Mouse (Mus musculus): ENCODE results near the gene Itgb5. TPM values are rescaled to one million over a fixed set of nuclear protein-coding genes. Genes with fewer than 3 reads are reported as not detected.

Itgb5 gene
- 0.13 and 0.32 TPM in 2 replicates for polyA plus RNA-seq (2012)

DNA sequence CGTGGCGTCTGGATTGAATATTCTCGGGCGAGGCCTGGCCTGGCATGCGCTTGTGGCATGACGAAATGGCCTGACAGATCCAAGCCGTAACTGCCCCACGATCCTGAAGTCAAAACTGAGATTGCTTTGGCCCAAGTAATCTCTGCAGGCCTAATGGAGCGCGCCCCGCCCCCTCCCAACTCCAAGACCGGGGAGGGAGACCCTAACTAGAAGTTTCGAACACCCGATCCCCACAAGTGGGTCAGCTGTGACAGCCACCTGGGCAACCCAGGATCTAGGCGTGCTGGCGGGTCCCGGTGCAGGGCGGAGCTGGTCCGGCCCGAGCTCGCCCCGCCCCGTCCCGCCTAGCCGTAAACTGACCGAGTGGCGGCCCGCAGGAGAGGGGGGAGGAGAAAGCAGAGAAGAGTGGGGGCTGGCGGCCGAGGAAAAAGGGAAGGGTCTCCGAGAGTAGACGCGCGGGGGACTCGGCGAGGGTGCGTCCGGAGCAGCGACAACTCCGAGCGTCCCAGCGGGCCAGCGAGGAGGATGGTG lies at the start of gene Itgb5:
Gene Itgb5 (plus strand): TSS at position 365 of the 531 bp plus-strand sequence.
- Histone ChIP-seq H3K4me1 (ENCODE audit: control insufficient read depth) (peaks cover 9% of the 10 kb centered on the region), H3K36me3 (ENCODE audit: control insufficient read depth) (no peaks in the 10 kb centered on the region), H3K9me3 (ENCODE audit: control insufficient read depth, low read length) (no peaks in the 10 kb centered on the region), H3K27me3 (ENCODE audit: control insufficient read depth) (peaks cover 71% of the 10 kb centered on the region), H3K4me3 (replicated peaks) (peak within 1 kb of the TSS; percentile 56)
- TF ChIP-seq TAL1 (IDR thresholded peaks at IDR 0.05; ENCODE audit: low read length) (no peak), GATA1 (IDR thresholded peaks at IDR 0.05; ENCODE audit: low read length) (no peak)

DNA sequence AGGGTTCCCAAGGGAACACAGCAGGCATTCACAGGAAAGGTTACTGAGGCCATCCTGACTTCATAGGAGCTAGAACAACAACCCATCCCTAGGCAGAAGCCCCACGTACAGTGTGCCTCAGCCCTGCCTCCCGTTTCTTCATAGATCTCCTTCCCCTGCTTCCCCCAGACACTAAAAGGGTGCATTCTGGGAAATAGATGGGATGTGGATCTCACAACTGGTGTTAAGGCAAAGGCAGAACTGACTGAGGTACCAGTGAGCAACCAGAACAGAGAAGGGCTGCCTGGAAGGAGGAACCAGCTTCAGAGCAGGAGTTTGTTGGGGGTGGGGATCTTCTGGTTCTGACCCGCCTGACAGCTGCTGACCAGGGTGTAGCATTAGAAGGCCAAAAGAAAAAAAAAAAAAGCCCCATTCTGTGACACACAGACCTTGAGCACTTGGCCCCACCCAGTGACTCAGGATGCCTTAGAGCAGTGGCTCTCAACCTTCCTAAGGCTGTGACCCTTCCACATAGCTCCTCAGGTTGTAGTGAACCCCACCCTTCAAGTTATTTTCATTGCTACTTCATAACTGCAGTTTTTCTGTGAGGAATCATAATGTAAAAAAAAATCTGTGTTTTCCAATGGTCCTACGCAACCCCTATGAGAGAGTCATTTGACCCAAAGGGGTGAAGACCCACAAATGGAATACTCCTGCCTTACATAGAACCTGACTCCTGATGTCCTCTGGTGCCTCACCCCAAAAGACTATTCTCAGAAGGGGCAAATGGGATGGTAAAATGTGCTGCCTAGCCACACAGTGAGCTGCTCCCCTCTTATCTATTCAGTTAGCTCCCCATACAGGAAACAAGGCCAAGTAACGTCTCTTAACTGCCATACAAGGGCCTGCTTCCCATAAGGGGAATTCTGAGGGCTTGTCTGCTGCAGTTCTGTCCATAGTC lies 47.4 kb upstream of the Itgb5 start:
- H3K4me3 ChIP-seq (replicated peaks), result no peak overlapping the region

DNA sequence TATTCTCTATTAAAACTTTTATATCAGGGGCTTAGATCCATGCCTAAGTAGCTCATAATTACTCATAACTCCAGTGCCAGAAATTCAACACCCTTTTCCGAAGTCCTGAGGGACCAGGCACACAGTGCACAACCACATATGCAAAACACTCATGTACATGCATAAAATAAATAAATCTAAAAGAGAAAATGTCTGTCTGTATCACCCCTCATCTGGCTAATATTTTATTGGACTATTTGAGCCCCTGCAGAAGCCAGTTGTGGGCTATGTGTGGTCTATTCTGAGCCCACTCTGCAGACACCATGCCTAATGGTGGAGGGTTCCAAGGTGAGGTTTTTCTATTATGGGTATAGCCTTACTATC lies 46.8 kb upstream of the Itgb5 start:
- Histone ChIP-seq H3K36me3 (ENCODE audit: control insufficient read depth) (no peaks in the 10 kb centered on the region), H3K27me3 (ENCODE audit: control insufficient read depth) (no peaks in the 10 kb centered on the region), H3K4me3 (replicated peaks) (no peak overlapping the region), H3K4me1 (ENCODE audit: control insufficient read depth) (peaks cover 22% of the 10 kb centered on the region), H3K9me3 (ENCODE audit: control insufficient read depth, low read length) (no peaks in the 10 kb centered on the region)
- TF ChIP-seq GATA1 (IDR thresholded peaks at IDR 0.05; ENCODE audit: low read length), result no peak

More for the DNA sequence above, 47.4 kb upstream of the Itgb5 start:
- no peak for TF ChIP-seq GATA1 (IDR thresholded peaks at IDR 0.05; ENCODE audit: low read length)
- TF ChIP-seq TAL1 (IDR thresholded peaks at IDR 0.05; ENCODE audit: low read length), result no peak
- Histone ChIP-seq H3K9me3 (ENCODE audit: control insufficient read depth, low read length) (no peaks in the 10 kb centered on the region), H3K4me1 (ENCODE audit: control insufficient read depth) (peaks cover 18% of the 10 kb centered on the region), H3K27me3 (ENCODE audit: control insufficient read depth) (no peaks in the 10 kb centered on the region), H3K36me3 (ENCODE audit: control insufficient read depth) (no peaks in the 10 kb centered on the region)

DNA sequence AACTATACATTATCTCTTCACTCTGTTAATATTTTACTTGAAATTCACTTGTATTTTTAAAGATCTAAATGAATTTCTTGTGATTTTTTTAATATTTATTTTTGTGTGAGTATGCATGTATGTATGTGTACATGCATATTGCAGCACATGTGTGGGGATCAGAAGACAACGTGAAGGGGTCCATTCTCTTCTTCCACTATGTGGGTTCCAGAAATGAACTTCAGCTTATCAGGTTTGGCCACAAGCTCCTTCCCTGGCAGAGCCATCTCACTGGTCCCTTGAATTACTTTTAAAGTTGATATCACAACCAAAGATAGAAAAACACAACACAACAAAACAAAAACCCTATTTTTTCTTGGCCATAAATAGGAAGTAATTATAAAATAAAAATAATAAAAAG lies 44.9 kb upstream of the Itgb5 start:
- Histone ChIP-seq H3K36me3 (ENCODE audit: control insufficient read depth) (no peaks in the 10 kb centered on the region), H3K9me3 (ENCODE audit: control insufficient read depth, low read length) (no peaks in the 10 kb centered on the region), H3K4me3 (replicated peaks) (no peak overlapping the region), H3K27me3 (ENCODE audit: control insufficient read depth) (no peaks in the 10 kb centered on the region), H3K4me1 (ENCODE audit: control insufficient read depth) (peaks cover 22% of the 10 kb centered on the region)
- TF ChIP-seq TAL1 (IDR thresholded peaks at IDR 0.05; ENCODE audit: low read length), result no peak
- no peak for TF ChIP-seq GATA1 (IDR thresholded peaks at IDR 0.05; ENCODE audit: low read length)

DNA sequence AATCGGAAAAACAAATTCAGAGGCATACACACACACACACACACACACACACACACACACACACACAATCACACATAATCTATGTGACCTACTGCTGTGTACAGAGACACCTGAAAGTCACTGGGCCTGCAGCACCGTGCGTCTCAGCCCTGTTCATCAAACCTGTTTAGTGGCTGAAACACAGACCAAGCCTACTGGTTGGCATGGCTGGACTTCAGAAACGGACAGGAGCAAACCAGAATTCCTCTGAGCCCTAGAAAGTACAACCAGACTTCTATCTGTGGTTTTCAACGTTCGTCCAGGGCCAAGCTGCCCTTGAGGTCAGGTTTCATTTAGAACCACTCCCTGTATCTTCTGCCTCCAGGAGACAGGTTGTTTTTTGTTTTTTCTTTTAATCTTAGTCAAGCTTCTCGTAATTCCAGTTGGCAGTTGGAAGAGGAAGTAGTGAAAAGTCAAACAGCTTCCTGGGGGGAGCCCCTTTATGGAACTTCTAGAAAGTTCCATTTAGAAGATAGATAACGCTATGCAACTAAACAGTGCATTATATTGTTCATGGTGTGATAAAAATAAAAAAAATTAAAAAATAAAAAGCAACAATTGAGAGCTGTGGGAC lies 44.3 kb upstream of the Itgb5 start:
- Histone ChIP-seq H3K4me3 (replicated peaks) (no peak overlapping the region), H3K9me3 (ENCODE audit: control insufficient read depth, low read length) (no peaks in the 10 kb centered on the region), H3K4me1 (ENCODE audit: control insufficient read depth) (peaks cover 22% of the 10 kb centered on the region), H3K27me3 (ENCODE audit: control insufficient read depth) (no peaks in the 10 kb centered on the region), H3K36me3 (ENCODE audit: control insufficient read depth) (no peaks in the 10 kb centered on the region)
- no peak for TF ChIP-seq TAL1 (IDR thresholded peaks at IDR 0.05; ENCODE audit: low read length)
- TF ChIP-seq GATA1 (IDR thresholded peaks at IDR 0.05; ENCODE audit: low read length), result no peak

DNA sequence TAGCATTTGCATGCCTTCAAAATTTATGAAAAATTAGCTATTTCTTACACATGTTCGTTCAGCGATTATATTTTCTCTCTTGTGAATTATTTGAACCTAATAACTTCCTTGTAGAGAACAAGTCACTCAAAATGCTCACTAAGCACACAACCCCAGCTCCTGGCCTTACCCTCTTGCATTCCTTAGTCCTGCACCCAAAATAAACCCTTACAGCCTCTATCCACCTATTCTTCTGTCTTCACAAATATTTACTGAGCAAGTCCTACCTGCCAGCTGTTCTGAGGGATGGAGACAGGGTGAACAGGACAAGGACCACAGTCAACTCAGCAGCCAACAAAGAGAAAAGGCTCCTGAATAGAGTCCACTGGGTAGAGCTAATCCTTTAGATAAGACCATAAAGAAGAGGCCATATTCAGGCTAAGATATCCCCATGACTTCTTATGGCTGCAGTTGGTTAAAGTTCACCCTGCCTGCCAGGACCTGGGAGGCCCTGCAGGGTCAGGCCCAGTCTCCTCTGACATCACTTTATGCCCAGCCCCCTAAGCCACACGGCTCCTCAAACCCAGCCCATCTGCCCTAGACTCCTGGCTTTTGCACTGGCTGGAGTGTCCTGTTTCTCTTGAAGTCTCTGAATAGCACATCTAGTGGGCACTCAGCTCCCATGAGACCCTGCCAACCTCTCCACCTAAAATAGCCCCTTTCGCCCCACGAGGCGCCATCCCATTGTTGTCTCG lies 42.6 kb upstream of the Itgb5 start:
- Histone ChIP-seq H3K4me1 (ENCODE audit: control insufficient read depth) (peaks cover 17% of the 10 kb centered on the region), H3K9me3 (ENCODE audit: control insufficient read depth, low read length) (no peaks in the 10 kb centered on the region), H3K4me3 (replicated peaks) (no peak overlapping the region), H3K27me3 (ENCODE audit: control insufficient read depth) (no peaks in the 10 kb centered on the region), H3K36me3 (ENCODE audit: control insufficient read depth) (no peaks in the 10 kb centered on the region)
- TF ChIP-seq TAL1 (IDR thresholded peaks at IDR 0.05; ENCODE audit: low read length) (no peak), GATA1 (IDR thresholded peaks at IDR 0.05; ENCODE audit: low read length) (no peak)

DNA sequence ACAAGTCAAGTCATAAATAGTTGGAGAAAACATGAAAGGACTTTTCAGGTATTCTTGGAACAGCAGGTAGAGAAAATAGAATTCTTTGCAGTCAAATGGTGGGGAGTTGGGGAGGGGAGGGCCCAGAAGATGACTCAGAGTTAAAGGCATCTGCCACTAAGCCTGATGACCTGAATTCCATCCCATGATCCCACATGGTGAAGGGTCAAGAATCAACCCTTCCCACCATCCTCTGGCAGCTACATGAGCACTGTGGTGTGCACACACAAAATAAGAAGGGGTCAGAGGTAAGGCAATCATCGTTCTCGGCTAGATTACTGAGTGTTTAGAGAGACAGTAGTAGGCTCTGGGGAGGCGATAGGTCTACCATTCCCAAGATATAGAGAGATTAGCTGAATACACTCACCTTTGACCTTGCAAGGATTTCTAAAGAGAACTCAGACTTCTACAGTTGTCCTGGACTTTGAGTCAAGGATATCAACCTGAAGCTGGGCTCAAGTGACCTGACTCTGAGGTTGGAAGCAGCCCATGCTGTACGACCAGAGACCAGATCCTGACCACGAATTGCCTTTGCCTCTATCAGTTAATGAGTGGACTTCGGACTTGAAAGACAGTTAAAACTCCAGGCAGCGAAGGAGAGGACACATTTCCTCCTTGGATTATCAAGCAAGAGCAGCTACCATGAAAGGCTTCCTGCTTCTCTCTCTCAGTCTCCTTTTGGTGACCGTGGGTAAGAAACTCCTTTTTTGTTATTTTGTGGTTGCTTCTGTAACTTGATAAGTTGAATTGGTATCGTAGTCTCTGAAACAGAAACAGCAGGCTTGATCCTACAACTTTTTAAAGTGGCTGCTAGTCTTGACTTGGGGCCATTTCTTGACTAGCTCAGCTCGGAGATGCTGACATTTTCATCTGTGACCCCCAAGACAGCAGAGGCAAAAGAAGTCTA lies 35.3 kb upstream of the Itgb5 start, which contains the start of gene Muc13:
Gene Muc13 (plus strand): TSS at position 192 of the 946 bp plus-strand sequence.
- Histone ChIP-seq H3K9me3 (ENCODE audit: control insufficient read depth, low read length) (no peaks in the 10 kb centered on the region), H3K4me1 (ENCODE audit: control insufficient read depth) (no peaks in the 10 kb centered on the region; the same call in 1 of the 2 replicates), H3K4me3 (replicated peaks) (no peak within 1 kb of the TSS), H3K36me3 (ENCODE audit: control insufficient read depth) (no peaks in the 10 kb centered on the region), H3K27me3 (ENCODE audit: control insufficient read depth) (no peaks in the 10 kb centered on the region)
- TF ChIP-seq TAL1 (IDR thresholded peaks at IDR 0.05; ENCODE audit: low read length) (no peak), GATA1 (IDR thresholded peaks at IDR 0.05; ENCODE audit: low read length) (no peak)

DNA sequence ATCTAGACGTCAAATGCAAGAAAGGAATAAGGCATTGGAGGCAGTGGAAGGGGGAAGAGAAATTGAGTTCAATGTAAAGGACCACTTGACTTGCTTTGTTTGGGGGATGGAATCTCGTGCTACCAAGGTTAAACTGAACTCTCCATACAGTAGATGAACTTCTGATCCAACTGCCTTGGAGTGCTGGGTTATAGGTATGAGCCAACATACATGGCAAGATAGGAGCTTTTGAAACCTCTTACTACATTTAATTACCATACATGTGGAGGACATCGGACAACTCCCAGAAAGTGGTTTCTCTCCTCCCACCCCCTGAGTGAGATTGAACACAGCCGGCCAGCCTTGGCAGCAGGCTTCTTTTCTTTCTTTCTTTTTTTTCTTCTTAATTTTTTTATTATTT lies 34.4 kb upstream of the Itgb5 start:
- Histone ChIP-seq H3K4me1 (ENCODE audit: control insufficient read depth) (no peaks in the 10 kb centered on the region; the same call in 1 of the 2 replicates), H3K9me3 (ENCODE audit: control insufficient read depth, low read length) (no peaks in the 10 kb centered on the region), H3K27me3 (ENCODE audit: control insufficient read depth) (no peaks in the 10 kb centered on the region), H3K36me3 (ENCODE audit: control insufficient read depth) (no peaks in the 10 kb centered on the region), H3K4me3 (replicated peaks) (no peak overlapping the region)
- no peak for TF ChIP-seq TAL1 (IDR thresholded peaks at IDR 0.05; ENCODE audit: low read length)

All from erythroblast, embryonic 14.5 days (primary cell).